Mouse (Mus musculus): ENCODE measurements around the gene Pptc7.

GRCm38 (mm10) chr5:122246547-122247167 is 37.5 kb upstream of the Pptc7 start:
- TF ChIP-seq POLR2A (IDR thresholded peaks at IDR 0.05; ENCODE audit: low read depth, low read length): no peak
- no peak for TF ChIP-seq CTCF (IDR thresholded peaks at IDR 0.05; ENCODE audit: extremely low read depth, insufficient read length, insufficient replicate concordance, low read depth, low read length)

Measured in small intestine, adult 2 months (tissue).